Mouse (Mus musculus) cerebellum, adult 2 months (tissue): ENCODE measurements at regions not wholly inside any gene's neighbourhood (a gene's known extent, or its start where the extent isn't known, plus 50 kb on each side); places are given as distances from the start of the nearest gene placed in this dataset.
A peak's percentile ranks its signal among the peaks of the same experiment; 100 is the strongest.

Experiments
- DNase-seq, 2 experiments: peaks; one replicate each; pipeline ENCODE4 v3.0.0; 2021
- H3K27ac ChIP-seq: fragments of 200-500 bp; 2 replicates; pipeline ENCODE4 v1.5.1; 2012; ENCODE audit warnings: low read length, control low read depth, inconsistent platforms; ENCODE audit not compliant: insufficient read depth
- H3K27me3 ChIP-seq: fragments of 200-500 bp; 2 replicates; pipeline ENCODE4 v1.6.1; 2012; ENCODE audit warnings: inconsistent platforms, mild to moderate bottlenecking, low read length, moderate library complexity; ENCODE audit not compliant: control insufficient read depth, insufficient read depth
- H3K4me1 ChIP-seq: fragments of 200-500 bp; 2 replicates; pipeline ENCODE4 v1.6.1; 2011; ENCODE audit warnings: low read length; ENCODE audit not compliant: control insufficient read depth, insufficient read depth
- H3K4me3 ChIP-seq: fragments of 200-500 bp; replicated peaks from 2 replicates; pipeline ENCODE3; 2011; ENCODE audit warnings: mild to moderate bottlenecking, low read depth, low read length, control low read depth; ENCODE audit not compliant: insufficient read depth
- CTCF ChIP-seq: fragments of 200-500 bp; IDR thresholded peaks from 2 replicates; pipeline ENCODE4 v1.5.1; 2011; ENCODE audit warnings: low read depth, mild to moderate bottlenecking, control low read depth, low read length, moderate library complexity, borderline replicate concordance; ENCODE audit not compliant: insufficient read depth
- POLR2A ChIP-seq: fragments of 200-500 bp; IDR thresholded peaks from 2 replicates; pipeline ENCODE4 v1.6.1; 2011; ENCODE audit warnings: low read length, control low read depth, borderline replicate concordance; ENCODE audit not compliant: insufficient read depth
- WGBS: fragments of 180-500 bp; shearing (Covaris S2); methylation state at CpG from one replicate; pipeline ENCODE4 v1.1.7; 2018; 5-methylcytosine and 5-hydroxymethylcytosine counted together

DNA sequence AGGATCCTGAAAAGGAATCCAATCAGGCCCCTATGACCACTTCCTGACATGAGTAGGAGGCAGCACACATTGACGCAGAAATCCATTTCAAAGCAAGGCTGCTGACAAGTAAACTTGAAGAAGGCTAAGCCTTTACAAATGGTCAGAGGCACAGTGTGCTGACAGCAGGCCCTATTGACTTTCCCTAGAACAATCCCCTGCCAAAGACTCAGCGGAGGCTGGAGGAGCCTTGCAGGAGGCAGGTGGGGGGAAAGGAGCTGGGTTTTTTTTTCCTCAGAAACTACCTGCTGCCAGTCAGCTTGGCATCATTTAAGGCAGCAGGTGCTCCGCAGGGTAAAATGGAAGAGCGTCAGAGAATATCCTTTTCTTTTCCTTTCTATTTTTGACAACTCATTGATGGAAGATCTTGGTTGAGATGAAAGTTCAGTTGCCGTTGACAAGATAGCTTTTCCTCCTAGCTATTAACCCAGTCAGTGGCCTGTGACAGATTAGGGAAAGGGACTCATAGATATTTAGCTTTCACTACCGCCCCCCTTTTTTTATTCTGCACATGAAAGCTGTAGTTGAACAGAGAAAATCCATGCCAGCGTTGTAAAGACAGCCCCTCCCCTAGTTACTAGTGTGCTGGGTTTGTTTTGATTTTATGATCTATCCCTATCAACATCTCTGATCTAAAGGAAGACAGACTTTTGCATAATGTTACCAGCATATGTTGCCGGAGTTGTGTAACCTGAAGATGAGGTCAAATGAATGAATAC, 210.6 kb downstream of the Csnka2ip start:
- H3K4me3 ChIP-seq = no peak overlapping the region
- peaks cover 3% of the 10 kb centered on the region; the same call in 1 of the 2 replicates for H3K4me1 ChIP-seq
- WGBS = 20% methylated on average over 8 of the region's 8 CpGs
- peak; percentile 65 to 81 for DNase-seq
- TF ChIP-seq CTCF (no peak), POLR2A (no peak)
- peak overlapping the region; percentile 0; the same call in 1 of the 2 replicates for H3K27ac ChIP-seq
- no peaks in the 10 kb centered on the region for H3K27me3 ChIP-seq

DNA sequence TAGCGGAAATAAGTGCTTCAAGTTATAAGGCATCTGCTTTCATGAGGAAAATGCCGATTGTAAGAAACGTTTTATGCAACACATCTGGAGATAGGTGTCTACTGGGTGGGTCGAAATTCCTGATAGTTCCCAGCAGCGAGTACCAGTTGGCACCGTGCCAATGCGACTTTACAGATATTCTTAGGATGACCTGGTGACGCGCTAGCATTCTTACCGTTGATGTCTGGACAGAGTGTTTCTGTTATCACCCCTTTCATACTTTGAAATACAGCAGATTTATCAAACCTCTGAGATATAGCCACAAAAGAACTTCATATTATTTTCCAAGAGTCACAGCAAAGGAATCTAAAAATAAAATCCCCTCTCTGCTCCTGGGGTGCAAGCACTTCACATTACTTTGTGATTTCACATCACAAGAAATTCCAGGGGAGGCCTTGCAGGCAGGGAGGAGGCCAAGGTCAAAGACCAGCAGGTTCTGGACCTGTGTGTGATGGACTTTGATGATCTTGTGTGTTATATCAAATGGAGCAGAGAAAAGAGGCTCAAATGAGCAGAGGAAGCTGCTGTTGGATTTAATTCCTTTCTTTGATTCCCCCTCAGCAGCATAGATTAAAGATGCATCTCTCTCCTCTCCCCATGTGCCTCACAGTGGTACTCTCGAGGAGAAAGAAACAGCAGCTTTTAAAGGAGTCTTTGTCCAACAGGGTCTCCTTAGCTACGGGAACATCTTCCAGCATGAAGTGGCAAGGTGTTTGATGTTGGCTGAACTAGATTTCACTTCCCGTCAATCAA, 233.4 kb downstream of the Csnka2ip start:
- 79% methylated on average over 13 of the region's 13 CpGs for WGBS

DNA sequence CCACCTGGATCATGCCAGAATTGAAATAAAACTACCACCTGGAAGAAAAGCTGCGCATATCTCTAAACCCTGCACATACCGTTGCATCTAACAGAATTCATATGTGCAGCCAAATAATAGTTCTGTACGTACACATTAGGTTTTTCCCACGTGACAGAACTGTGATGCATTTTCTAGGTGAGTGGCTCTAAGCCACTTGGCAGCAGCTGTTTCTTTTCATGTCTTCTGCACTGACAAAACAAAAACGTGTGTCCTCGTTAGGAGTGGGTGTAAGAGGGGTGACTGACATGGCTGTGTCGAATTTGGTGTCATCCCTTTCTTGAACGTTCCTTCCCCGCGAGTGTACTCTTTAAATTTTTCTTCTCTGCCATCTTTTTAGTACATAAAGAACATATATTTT, 254.3 kb downstream of the Csnka2ip start:
- 54% methylated on average over 10 of the region's 10 CpGs for WGBS
- H3K27ac ChIP-seq = no peak overlapping the region
- DNase-seq = no peak
- no peaks in the 10 kb centered on the region for H3K27me3 ChIP-seq
- H3K4me3 ChIP-seq = no peak overlapping the region
- no peaks in the 10 kb centered on the region for H3K4me1 ChIP-seq
- TF ChIP-seq CTCF (no peak), POLR2A (no peak)

More for the DNA sequence above, 233.4 kb downstream of the Csnka2ip start:
- DNase-seq = no peak
- Histone ChIP-seq H3K27me3 (no peaks in the 10 kb centered on the region), H3K27ac (no peak overlapping the region), H3K4me1 (no peaks in the 10 kb centered on the region), H3K4me3 (no peak overlapping the region)
- no peak for TF ChIP-seq CTCF
- no peak for TF ChIP-seq POLR2A

GRCm38 (mm10) chr16:64332887-64333455, 269.2 kb downstream of the Csnka2ip start:
- Histone ChIP-seq H3K27me3 (no peaks in the 10 kb centered on the region), H3K4me3 (no peak overlapping the region), H3K27ac (no peak overlapping the region), H3K4me1 (peaks cover 3% of the 10 kb centered on the region; the same call in 1 of the 2 replicates)
- WGBS = 53% methylated on average over 1 of the region's 1 CpGs
- DNase-seq = no peak
- TF ChIP-seq CTCF (no peak), POLR2A (no peak)

GRCm38 (mm10) chr16:64332195-64332886, 269.9 kb downstream of the Csnka2ip start:
- 62% methylated on average over 8 of the region's 8 CpGs for WGBS
- no peak overlapping the region for H3K27ac ChIP-seq
- H3K4me3 ChIP-seq = no peak overlapping the region
- DNase-seq = peak in 1 of 2 experiments; percentile 73
- peaks cover 3% of the 10 kb centered on the region; the same call in 1 of the 2 replicates for H3K4me1 ChIP-seq
- H3K27me3 ChIP-seq = no peaks in the 10 kb centered on the region
- TF ChIP-seq CTCF (no peak), POLR2A (no peak)

GRCm38 (mm10) chr16:64329264-64330060, 272.7 kb downstream of the Csnka2ip start:
- no peak for DNase-seq
- H3K27me3 ChIP-seq = no peaks in the 10 kb centered on the region
- TF ChIP-seq POLR2A (no peak), CTCF (no peak)
- peaks cover 3% of the 10 kb centered on the region; the same call in 1 of the 2 replicates for H3K4me1 ChIP-seq
- H3K4me3 ChIP-seq = no peak overlapping the region
- 52% methylated on average over 11 of the region's 11 CpGs for WGBS
- no peak overlapping the region for H3K27ac ChIP-seq
